Mouse (Mus musculus): ENCODE measurements around the gene Fam207a. TPM values are rescaled to one million over a fixed set of nuclear protein-coding genes. Genes with fewer than 3 reads are reported as not detected.

Gene Fam207a
- polyA plus RNA-seq, 1 experiment from 2014 or later = 43.6 TPM

GRCm38 (mm10) chr10:77442250-77442649, 73.3 kb downstream of the Fam207a start:
- Histone ChIP-seq H3K4me1 (peaks cover 23% of the 10 kb centered on the region), H3K27me3 (no peaks in the 10 kb centered on the region), H3K27ac (no peak overlapping the region), H3K9me3 (peaks cover 7% of the 10 kb centered on the region), H3K36me3 (no peaks in the 10 kb centered on the region), H3K9ac (no peak overlapping the region), H3K4me3 (no peak overlapping the region), H3K4me2 (replicated peaks) (no peak overlapping the region)
- ATAC-seq (ENCODE audit: low FRiP score, low read depth) = no peak
- 69% methylated on average over 4 of the region's 4 CpGs for WGBS

- no peaks in the 10 kb centered on the region for H3K36me3 ChIP-seq
- H3K4me2 ChIP-seq (replicated peaks) = no peak overlapping the region
- no peak for ATAC-seq (ENCODE audit: low FRiP score, low read depth)
- no peak overlapping the region for H3K9ac ChIP-seq
- H3K9me3 ChIP-seq = peaks cover 7% of the 10 kb centered on the region
- no peaks in the 10 kb centered on the region for H3K27me3 ChIP-seq
- H3K4me3 ChIP-seq = no peak overlapping the region
- WGBS = 63% methylated on average over 3 of the region's 3 CpGs
- peaks cover 23% of the 10 kb centered on the region for H3K4me1 ChIP-seq
- no peak overlapping the region for H3K27ac ChIP-seq
Observed at GRCm38 (mm10) chr10:77441812-77442211, 73.8 kb downstream of the Fam207a start.

GRCm38 (mm10) chr10:77440841-77441755, 74.5 kb downstream of the Fam207a start:
- no peaks in the 10 kb centered on the region for H3K27me3 ChIP-seq
- peaks cover 23% of the 10 kb centered on the region for H3K4me1 ChIP-seq
- peak overlapping the region; percentile 7; the same call in 1 of the 2 replicates for H3K4me2 ChIP-seq (replicated peaks)
- no peak for ATAC-seq (ENCODE audit: low FRiP score, low read depth)
- H3K9ac ChIP-seq = no peak overlapping the region
- no peak overlapping the region for H3K27ac ChIP-seq
- no peak overlapping the region for H3K4me3 ChIP-seq
- H3K9me3 ChIP-seq = peaks cover 7% of the 10 kb centered on the region
- no peaks in the 10 kb centered on the region for H3K36me3 ChIP-seq
- 51% methylated on average over 19 of the region's 19 CpGs for WGBS

- H3K9me3 ChIP-seq = peaks cover 6% of the 10 kb centered on the region
Observed at GRCm38 (mm10) chr10:77440286-77440685, 75.3 kb downstream of the Fam207a start.

GRCm38 (mm10) chr10:77439026-77439425, 76.6 kb downstream of the Fam207a start:
- Histone ChIP-seq H3K4me2 (replicated peaks) (no peak overlapping the region), H3K27ac (no peak overlapping the region), H3K4me1 (peaks cover 35% of the 10 kb centered on the region), H3K36me3 (no peaks in the 10 kb centered on the region), H3K9ac (no peak overlapping the region), H3K9me3 (no peaks in the 10 kb centered on the region), H3K4me3 (no peak overlapping the region), H3K27me3 (no peaks in the 10 kb centered on the region)
- no peak for ATAC-seq (ENCODE audit: low FRiP score, low read depth)
- 57% methylated on average over 3 of the region's 3 CpGs for WGBS

More at GRCm38 (mm10) chr10:77440286-77440685, 75.3 kb downstream of the Fam207a start:
- Histone ChIP-seq H3K4me2 (replicated peaks) (peak overlapping the region; percentile 7; the same call in 1 of the 2 replicates), H3K4me3 (no peak overlapping the region), H3K9ac (no peak overlapping the region), H3K4me1 (peaks cover 23% of the 10 kb centered on the region), H3K27ac (no peak overlapping the region), H3K27me3 (no peaks in the 10 kb centered on the region), H3K36me3 (no peaks in the 10 kb centered on the region)
- ATAC-seq (ENCODE audit: low FRiP score, low read depth) = no peak
- WGBS = 33% methylated on average over 6 of the region's 6 CpGs

GRCm38 (mm10) chr10:77438021-77438420, 77.6 kb downstream of the Fam207a start:
- Histone ChIP-seq H3K4me2 (replicated peaks) (no peak overlapping the region), H3K9me3 (no peaks in the 10 kb centered on the region), H3K9ac (no peak overlapping the region), H3K4me1 (peaks cover 35% of the 10 kb centered on the region), H3K36me3 (no peaks in the 10 kb centered on the region), H3K4me3 (no peak overlapping the region), H3K27ac (no peak overlapping the region), H3K27me3 (no peaks in the 10 kb centered on the region)
- no peak for ATAC-seq (ENCODE audit: low FRiP score, low read depth)
- 56% methylated on average over 1 of the region's 1 CpGs for WGBS

Other genes with a start within 250 kb of the Fam207a start
- gene Adarb1, start 97.5 kb downstream of the Fam207a start, polyA plus RNA-seq (2015; fragmentation: Nextera tagmentation; extraction: Ambion mirVana) = 5.6 and 5.7 TPM in 2 replicates
- gene Itgb2, start 14.5 kb upstream of the Fam207a start, polyA plus RNA-seq (2015; fragmentation: Nextera tagmentation; extraction: Ambion mirVana) = 1.2 and 1.3 TPM in 2 replicates
- 122 and 124 TPM in 2 replicates for gene Pttg1ip, start 65.9 kb upstream of the Fam207a start, polyA plus RNA-seq (2015; fragmentation: Nextera tagmentation; extraction: Ambion mirVana)
- 389 and 422 TPM in 2 replicates for gene Sumo3, start 90.3 kb upstream of the Fam207a start, polyA plus RNA-seq (2015; fragmentation: Nextera tagmentation; extraction: Ambion mirVana)
- gene Gm49325, start 90.4 kb upstream of the Fam207a start, polyA plus RNA-seq (2015; fragmentation: Nextera tagmentation; extraction: Ambion mirVana) = 3.9 TPM in 1 of 2 replicates, not detected in the other
- 89.3 and 96.0 TPM in 2 replicates for gene Ube2g2, start 106.5 kb upstream of the Fam207a start, polyA plus RNA-seq (2015; fragmentation: Nextera tagmentation; extraction: Ambion mirVana)
- 0.74 and 1.3 TPM in 2 replicates for gene Tspear, start 170.8 kb upstream of the Fam207a start, polyA plus RNA-seq (2015; fragmentation: Nextera tagmentation; extraction: Ambion mirVana)
- gene Gm19402, start 175.0 kb upstream of the Fam207a start, polyA plus RNA-seq (2015; fragmentation: Nextera tagmentation; extraction: Ambion mirVana) = not detected in 2 replicates
- not detected in 2 replicates for gene Gm9508, start 181.4 kb upstream of the Fam207a start, polyA plus RNA-seq (2015; fragmentation: Nextera tagmentation; extraction: Ambion mirVana)
- gene Gm10272, start 190.8 kb upstream of the Fam207a start, polyA plus RNA-seq (2015; fragmentation: Nextera tagmentation; extraction: Ambion mirVana) = not detected in 2 replicates
- 0.51 TPM in 1 of 2 replicates, not detected in the other for gene Gm10024, start 195.7 kb upstream of the Fam207a start, polyA plus RNA-seq (2015; fragmentation: Nextera tagmentation; extraction: Ambion mirVana)
- not detected in 2 replicates for gene Gm10142, start 200.0 kb upstream of the Fam207a start, polyA plus RNA-seq (2015; fragmentation: Nextera tagmentation; extraction: Ambion mirVana)
- gene Krtap12-1, start 204.8 kb upstream of the Fam207a start, polyA plus RNA-seq (2015; fragmentation: Nextera tagmentation; extraction: Ambion mirVana) = 0.23 TPM in 1 of 2 replicates, not detected in the other
- gene Gm10100, start 210.7 kb upstream of the Fam207a start, polyA plus RNA-seq (2015; fragmentation: Nextera tagmentation; extraction: Ambion mirVana) = not detected in 2 replicates
- gene Gm18596, start 226.9 kb upstream of the Fam207a start, polyA plus RNA-seq (2015; fragmentation: Nextera tagmentation; extraction: Ambion mirVana) = not detected in 2 replicates
- not detected in 2 replicates for gene Gm9736, start 235.6 kb upstream of the Fam207a start, polyA plus RNA-seq (2015; fragmentation: Nextera tagmentation; extraction: Ambion mirVana)
- not detected in 2 replicates for gene Gm3233, start 243.9 kb upstream of the Fam207a start, polyA plus RNA-seq (2015; fragmentation: Nextera tagmentation; extraction: Ambion mirVana)